Mouse (Mus musculus) midbrain, embryonic 11.5 days (tissue): Measurements from ENCODE around the gene Mmp14. TPM values are rescaled to one million over a fixed set of nuclear protein-coding genes. Genes with fewer than 3 reads are reported as not detected.

Source experiments
- ATAC-seq: fragments of 200-750 bp; cut with Nextera tagmentation; 2 replicates; pipeline ENCODE4 v1.8.0; 2017; ENCODE audit warnings: moderate TSS enrichment, moderate library complexity; ENCODE audit not compliant: low FRiP score
- DNase-seq: peaks from one replicate; pipeline ENCODE4 v3.0.0; 2015; ENCODE audit warnings: low spot score; ENCODE audit errors: missing footprints
- H3K27ac ChIP-seq: fragments of 300-500 bp; sonication (generic); 2 replicates; pipeline ENCODE4 v1.5.1; 2014; ENCODE audit warnings: low read depth, low read length
- H3K27me3 ChIP-seq: fragments of 300-500 bp; sonication (generic); 2 replicates; pipeline ENCODE4 v1.6.1; 2014; ENCODE audit warnings: mild to moderate bottlenecking, low read length, moderate library complexity, mixed read lengths; ENCODE audit not compliant: control insufficient read depth, insufficient read depth
- H3K36me3 ChIP-seq: fragments of 300-500 bp; sonication (generic); 2 replicates; pipeline ENCODE4 v1.6.1; 2014; ENCODE audit warnings: mild to moderate bottlenecking, low read length, moderate library complexity, mixed read lengths; ENCODE audit not compliant: control insufficient read depth, insufficient read depth
- H3K4me1 ChIP-seq: fragments of 300-500 bp; sonication (generic); 2 replicates; pipeline ENCODE4 v1.6.1; 2014; ENCODE audit warnings: low read length; ENCODE audit not compliant: control insufficient read depth, insufficient read depth
- H3K4me2 ChIP-seq: fragments of 300-500 bp; sonication (generic); 2 replicates; pipeline ENCODE4 v1.6.1; 2014; ENCODE audit warnings: mild to moderate bottlenecking, moderate library complexity
- H3K4me3 ChIP-seq: fragments of 300-500 bp; sonication (generic); 2 replicates; pipeline ENCODE4 v1.5.1; 2014; ENCODE audit warnings: low read depth, low read length
- H3K9ac ChIP-seq: fragments of 300-500 bp; sonication (generic); 2 replicates; pipeline ENCODE4 v1.6.1; 2014; ENCODE audit warnings: low read length
- H3K9me3 ChIP-seq: fragments of 300-500 bp; sonication (generic); 2 replicates; pipeline ENCODE4 v1.6.1; 2016; ENCODE audit warnings: low read length; ENCODE audit not compliant: control insufficient read depth
- WGBS: fragments of 180-500 bp; shearing (Covaris S2); extraction: QIAGEN DNeasy Blood & Tissue Kit; methylation state at CpG from one replicate; pipeline ENCODE4 v1.1.7; 2014; 5-methylcytosine and 5-hydroxymethylcytosine counted together
- polyA plus RNA-seq: library from polyadenylated mRNA; unstranded; fragments of >200 nt; fragmentation: Nextera tagmentation; extraction: Ambion mirVana; gene quantifications from 2 replicates; pipeline ENCODE4 v1.2.1, GENCODE M21; 2014

Mmp14 gene
- polyA plus RNA-seq, 1 experiment from 2014 or later = 57.4 TPM

DNA sequence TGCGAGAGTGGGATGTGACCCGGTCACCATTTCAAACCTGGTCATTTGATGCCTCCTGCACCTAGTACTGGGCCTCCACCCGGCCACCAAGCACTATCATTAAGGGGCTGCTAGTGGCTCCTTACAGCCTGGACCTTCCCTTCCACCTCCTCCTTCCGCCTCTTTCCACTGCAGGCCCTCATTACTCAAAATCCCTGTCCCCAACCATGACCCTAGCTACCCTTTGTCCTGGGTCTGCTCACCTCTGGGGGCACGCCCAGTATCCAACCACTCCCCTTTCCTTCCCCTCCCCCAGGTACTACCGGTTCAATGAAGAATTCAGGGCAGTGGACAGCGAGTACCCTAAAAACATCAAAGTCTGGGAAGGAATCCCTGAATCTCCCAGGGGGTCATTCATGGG, 8.2 kb downstream of the Mmp14 start:
- ATAC-seq (no peak), DNase-seq (peak; percentile 75)
- Histone ChIP-seq H3K27me3 (no peaks in the 10 kb centered on the region), H3K9ac (no peak overlapping the region), H3K9me3 (no peaks in the 10 kb centered on the region), H3K4me1 (peaks cover 3% of the 10 kb centered on the region; the same call in 1 of the 2 replicates), H3K27ac (no peak overlapping the region), H3K4me2 (no peak overlapping the region), H3K4me3 (no peak overlapping the region), H3K36me3 (peaks cover 3% of the 10 kb centered on the region; the same call in 1 of the 2 replicates)
- WGBS = 55% methylated on average over 7 of the region's 7 CpGs

DNA sequence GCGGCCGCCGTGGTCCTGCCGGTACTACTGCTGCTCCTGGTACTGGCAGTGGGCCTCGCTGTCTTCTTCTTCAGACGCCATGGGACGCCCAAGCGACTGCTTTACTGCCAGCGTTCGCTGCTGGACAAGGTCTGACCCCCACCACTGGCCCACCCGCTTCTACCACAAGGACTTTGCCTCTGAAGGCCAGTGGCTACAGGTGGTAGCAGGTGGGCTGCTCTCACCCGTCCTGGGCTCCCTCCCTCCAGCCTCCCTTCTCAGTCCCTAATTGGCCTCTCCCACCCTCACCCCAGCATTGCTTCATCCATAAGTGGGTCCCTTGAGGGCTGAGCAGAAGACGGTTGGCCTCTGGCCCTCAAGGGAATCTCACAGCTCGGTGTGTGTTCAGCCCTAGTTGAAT, 9.1 kb downstream of the Mmp14 start:
- Histone ChIP-seq H3K27ac (no peak overlapping the region), H3K4me3 (no peak overlapping the region), H3K27me3 (no peaks in the 10 kb centered on the region), H3K9ac (no peak overlapping the region), H3K36me3 (peaks cover 3% of the 10 kb centered on the region; the same call in 1 of the 2 replicates), H3K9me3 (no peaks in the 10 kb centered on the region), H3K4me2 (no peak overlapping the region), H3K4me1 (peaks cover 3% of the 10 kb centered on the region; the same call in 1 of the 2 replicates)
- ATAC-seq (no peak), DNase-seq (peak; percentile 54)
- 98% methylated on average over 11 of the region's 14 CpGs for WGBS

DNA sequence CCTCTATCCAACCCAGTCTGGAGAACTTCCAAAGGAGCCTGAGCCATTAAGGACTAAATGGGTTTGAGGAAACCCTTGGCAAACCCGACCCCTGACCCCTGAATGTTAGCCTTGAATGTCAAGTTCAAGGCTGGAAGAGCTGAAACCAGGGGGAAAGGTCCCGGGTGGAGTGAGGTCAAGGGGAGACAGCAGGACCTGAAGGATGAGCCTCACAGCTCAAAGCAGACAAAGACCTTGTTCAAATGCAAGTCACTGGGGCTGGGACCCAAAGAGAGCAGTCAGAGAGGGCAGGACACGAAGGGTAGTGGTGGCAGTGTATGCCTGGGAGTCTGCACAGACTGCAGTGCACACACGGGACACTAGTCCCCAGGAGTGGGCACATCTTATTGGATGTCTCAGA, 10.0 kb downstream of the Mmp14 start:
- H3K4me3 ChIP-seq = no peak overlapping the region
- WGBS = 78% methylated on average over 4 of the region's 4 CpGs
- H3K27ac ChIP-seq = no peak overlapping the region
- H3K4me1 ChIP-seq = peaks cover 3% of the 10 kb centered on the region; the same call in 1 of the 2 replicates
- H3K27me3 ChIP-seq = no peaks in the 10 kb centered on the region
- H3K36me3 ChIP-seq = peaks cover 3% of the 10 kb centered on the region; the same call in 1 of the 2 replicates
- no peak for ATAC-seq
- H3K4me2 ChIP-seq = no peak overlapping the region
- no peaks in the 10 kb centered on the region for H3K9me3 ChIP-seq
- no peak overlapping the region for H3K9ac ChIP-seq
- peak; percentile 70 for DNase-seq

DNA sequence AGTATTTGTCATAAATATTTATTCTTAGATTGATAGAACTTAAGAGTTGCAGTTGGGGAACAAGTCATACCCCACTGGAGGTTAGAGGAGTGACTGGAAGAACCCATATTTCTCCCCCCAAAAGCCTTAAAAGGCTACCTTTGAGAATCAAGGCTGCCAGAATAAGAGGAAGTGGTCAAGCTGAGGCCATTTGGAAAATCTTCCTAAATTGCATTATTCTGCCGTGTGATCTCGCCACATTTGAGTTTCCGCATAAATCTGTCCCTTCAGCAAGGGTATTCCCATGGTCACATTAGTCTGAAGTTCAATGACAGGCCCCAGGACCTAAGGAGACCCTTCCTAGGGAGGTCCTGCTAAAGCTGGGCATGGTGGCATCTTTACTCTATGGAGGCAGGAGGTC, 11.1 kb downstream of the Mmp14 start:
- ATAC-seq (no peak), DNase-seq (peak; percentile 45)
- Histone ChIP-seq H3K9me3 (no peaks in the 10 kb centered on the region), H3K27ac (no peak overlapping the region), H3K4me2 (no peak overlapping the region), H3K36me3 (peaks cover 3% of the 10 kb centered on the region; the same call in 1 of the 2 replicates), H3K27me3 (no peaks in the 10 kb centered on the region), H3K4me3 (no peak overlapping the region), H3K9ac (no peak overlapping the region), H3K4me1 (peaks cover 3% of the 10 kb centered on the region; the same call in 1 of the 2 replicates)
- WGBS = 95% methylated on average over 3 of the region's 3 CpGs

DNA sequence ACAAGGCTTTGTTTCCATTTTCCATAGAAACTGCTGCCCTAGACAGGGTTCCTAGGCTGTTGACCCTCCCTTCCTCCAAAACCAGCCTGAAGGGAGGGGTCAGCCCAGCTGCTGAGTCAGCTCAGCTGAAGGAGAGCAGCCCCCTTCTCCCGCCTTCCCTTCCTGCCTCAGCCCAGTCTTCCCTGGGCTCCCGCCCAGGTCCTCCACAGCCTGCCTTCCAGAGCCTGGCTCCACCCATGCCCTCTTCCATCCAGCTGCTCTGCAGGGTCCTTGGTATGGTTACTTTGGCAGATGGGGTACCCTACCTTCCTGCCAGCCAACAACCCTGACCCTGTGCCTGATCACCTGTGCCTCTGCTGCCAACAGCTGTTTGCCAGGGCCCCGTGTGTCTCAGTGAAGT, 11.8 kb downstream of the Mmp14 start:
- Histone ChIP-seq H3K36me3 (peaks cover 3% of the 10 kb centered on the region; the same call in 1 of the 2 replicates), H3K9ac (no peak overlapping the region), H3K27me3 (no peaks in the 10 kb centered on the region), H3K9me3 (no peaks in the 10 kb centered on the region), H3K4me1 (peaks cover 3% of the 10 kb centered on the region; the same call in 1 of the 2 replicates), H3K27ac (no peak overlapping the region), H3K4me3 (no peak overlapping the region), H3K4me2 (no peak overlapping the region)
- 38% methylated on average over 2 of the region's 3 CpGs for WGBS
- peak; percentile 49 for ATAC-seq
- DNase-seq = peak; percentile 69

DNA sequence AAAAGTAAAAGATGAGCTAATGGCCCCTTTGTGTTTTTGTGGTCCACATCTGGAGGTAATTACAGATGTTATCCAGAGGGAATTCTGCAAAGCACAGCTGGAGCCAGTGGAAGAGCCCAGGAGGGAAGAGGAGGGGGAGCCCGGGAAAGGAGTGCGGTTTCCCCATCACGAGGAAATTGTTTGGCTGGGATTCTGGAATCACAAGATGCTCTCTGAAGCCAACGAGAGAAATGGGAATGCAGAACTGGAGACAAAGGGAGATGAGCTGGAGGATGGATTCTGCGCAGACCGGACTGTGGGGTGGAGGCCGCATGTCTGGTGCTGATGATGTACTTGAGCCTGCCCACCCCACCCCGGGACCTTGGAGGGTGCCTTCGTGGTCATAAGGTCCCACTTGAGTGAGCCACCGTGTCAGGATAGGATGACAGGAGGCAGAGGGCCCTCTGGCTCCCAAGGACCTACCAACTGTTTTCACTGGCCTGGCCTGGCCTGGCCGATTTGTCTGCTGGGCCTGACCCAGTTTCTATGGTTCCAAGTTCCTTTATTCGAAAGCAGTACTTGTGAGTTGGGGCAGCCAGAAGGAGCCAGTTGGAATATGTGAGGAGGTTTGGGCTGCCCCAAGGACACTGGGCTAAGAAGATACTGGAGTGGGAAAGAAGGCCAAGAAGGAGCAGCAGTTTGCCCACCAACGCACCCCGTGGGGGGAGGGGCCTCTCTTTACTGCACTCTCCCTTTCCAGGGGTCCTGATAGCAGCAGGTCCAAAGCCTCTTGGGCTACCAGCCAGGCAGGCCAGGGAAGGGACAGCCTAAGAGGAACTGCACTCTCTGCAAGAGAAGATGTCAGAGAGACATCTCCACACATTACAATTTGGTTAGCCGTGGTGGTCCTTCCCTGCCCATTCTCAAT, 12.6 kb downstream of the Mmp14 start:
- WGBS = 72% methylated on average over 15 of the region's 15 CpGs
- Histone ChIP-seq H3K9ac (no peak overlapping the region), H3K4me3 (no peak overlapping the region), H3K9me3 (no peaks in the 10 kb centered on the region), H3K4me1 (peaks cover 3% of the 10 kb centered on the region; the same call in 1 of the 2 replicates), H3K27me3 (no peaks in the 10 kb centered on the region), H3K36me3 (peaks cover 3% of the 10 kb centered on the region; the same call in 1 of the 2 replicates), H3K27ac (no peak overlapping the region), H3K4me2 (no peak overlapping the region)
- DNase-seq (no peak), ATAC-seq (no peak)

DNA sequence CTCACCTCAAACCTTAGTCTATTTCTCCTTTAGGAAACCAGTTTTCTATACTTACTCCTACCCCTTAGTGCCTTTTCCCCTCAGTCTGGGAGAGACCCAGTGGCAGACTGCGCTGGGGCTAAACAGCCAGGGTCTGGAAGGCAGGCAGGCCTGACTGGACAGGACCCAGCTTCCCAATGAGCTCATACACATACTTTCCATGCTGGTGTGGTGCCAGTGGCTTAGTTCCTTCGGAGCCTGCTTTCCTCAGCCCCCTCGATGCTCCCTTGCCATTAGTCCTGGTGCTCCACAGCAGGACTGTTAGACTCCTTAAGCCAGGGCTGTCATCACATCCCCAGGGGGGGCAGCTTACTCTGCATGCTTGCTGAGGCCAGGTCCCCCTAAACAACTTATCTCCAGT, 14.1 kb downstream of the Mmp14 start:
- Histone ChIP-seq H3K4me3 (no peak overlapping the region), H3K9me3 (no peaks in the 10 kb centered on the region), H3K4me1 (no peaks in the 10 kb centered on the region), H3K4me2 (no peak overlapping the region), H3K27me3 (no peaks in the 10 kb centered on the region), H3K27ac (no peak overlapping the region), H3K9ac (no peak overlapping the region), H3K36me3 (no peaks in the 10 kb centered on the region)
- DNase-seq (no peak), ATAC-seq (no peak)
- 58% methylated on average over 3 of the region's 3 CpGs for WGBS

DNA sequence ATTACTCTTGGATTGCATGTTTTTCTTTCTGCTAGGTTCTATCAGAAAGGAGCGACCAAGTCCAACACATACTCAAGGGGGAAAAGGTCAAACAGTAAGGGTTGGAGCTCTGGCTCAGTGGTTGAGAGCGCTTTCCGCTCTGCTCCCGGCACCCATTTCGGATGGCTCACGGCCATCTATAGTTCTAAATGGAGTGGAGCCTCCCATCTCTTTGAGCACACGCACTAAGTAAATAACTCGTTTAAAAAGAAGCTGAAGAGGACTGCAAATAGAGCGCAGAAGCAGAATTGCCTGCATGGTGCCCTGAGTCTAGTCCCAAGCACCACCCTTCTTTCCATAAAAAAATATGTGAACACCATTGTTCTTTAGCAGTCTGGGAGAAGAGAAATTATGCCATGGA, 22.2 kb downstream of the Mmp14 start:
- WGBS = 85% methylated on average over 9 of the region's 9 CpGs
- no peaks in the 10 kb centered on the region for H3K27me3 ChIP-seq
- no peaks in the 10 kb centered on the region for H3K4me1 ChIP-seq
- no peak overlapping the region for H3K4me2 ChIP-seq
- H3K9ac ChIP-seq = no peak overlapping the region
- no peak overlapping the region for H3K4me3 ChIP-seq
- DNase-seq = no peak
- H3K27ac ChIP-seq = no peak overlapping the region
- H3K36me3 ChIP-seq = no peaks in the 10 kb centered on the region
- no peaks in the 10 kb centered on the region for H3K9me3 ChIP-seq
- no peak for ATAC-seq
